Mouse (Mus musculus): Measurements from ENCODE around the gene Utrn.

Gene Utrn

DNA sequence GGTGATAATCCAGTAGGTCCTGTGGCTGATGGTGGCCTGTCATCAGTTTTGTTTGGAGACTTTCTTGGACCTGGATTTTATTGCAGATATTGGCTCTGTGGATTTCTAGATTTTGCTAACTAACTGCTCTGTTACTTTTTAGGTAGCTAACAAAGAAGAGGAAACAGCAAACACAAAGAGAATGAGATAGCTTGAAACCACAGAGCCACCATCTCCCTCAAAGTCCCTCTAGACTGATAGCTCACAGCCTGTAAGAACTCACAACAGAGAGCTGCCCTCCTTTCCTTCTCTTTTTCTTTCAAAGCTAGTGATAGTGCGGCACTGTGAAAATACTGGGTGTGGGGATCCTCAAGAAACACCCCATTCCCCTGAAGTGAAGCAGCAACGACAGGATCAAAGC lies 444.2 kb downstream of the Utrn start:
- no peak for DNase-seq (ENCODE audit: low read depth, low spot score)
- H3K27me3 ChIP-seq (ENCODE audit: control insufficient read depth, insufficient read depth, low read length, poor library complexity, severe bottlenecking): no peaks in the 10 kb centered on the region
- no peaks in the 10 kb centered on the region for H3K36me3 ChIP-seq (ENCODE audit: control insufficient read depth, insufficient read depth, low read length, poor library complexity, severe bottlenecking)

DNA sequence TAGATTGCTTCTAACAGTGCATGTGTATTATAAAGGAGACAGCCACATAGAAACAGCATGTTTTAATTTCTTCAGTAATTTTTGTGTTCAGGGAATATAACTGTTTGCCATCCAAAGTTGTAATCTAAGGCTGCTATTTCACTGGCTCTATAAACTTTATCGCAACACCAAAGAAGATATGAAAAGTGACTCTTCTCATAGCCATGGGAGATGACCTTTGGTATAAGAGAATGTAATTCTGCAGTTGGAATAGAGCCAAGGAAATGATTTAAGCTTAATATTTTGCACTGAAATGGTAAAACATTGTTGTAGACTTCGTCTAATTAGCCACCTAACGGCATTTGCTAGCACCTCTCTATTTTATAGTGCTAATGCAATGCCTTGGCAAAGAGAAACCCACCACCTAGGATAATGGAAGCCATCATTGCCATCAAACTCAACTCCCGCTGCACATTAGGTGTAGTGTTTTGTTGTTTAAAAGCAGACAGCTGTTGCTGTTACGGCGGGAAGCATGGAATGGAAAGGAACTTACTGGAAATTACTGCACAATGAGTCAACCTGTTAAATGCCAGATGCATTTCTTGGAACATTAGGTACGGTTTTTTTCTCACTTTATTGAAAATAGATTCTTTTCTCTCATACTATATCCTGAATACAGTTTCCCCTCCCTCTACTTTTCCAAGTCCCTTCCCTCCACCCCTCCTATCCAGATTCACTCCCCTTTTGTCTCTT lies 445.0 kb downstream of the Utrn start:
- H3K36me3 ChIP-seq (ENCODE audit: control insufficient read depth, insufficient read depth, low read length, poor library complexity, severe bottlenecking): no peaks in the 10 kb centered on the region
- no peak for DNase-seq (ENCODE audit: low read depth, low spot score)

DNA sequence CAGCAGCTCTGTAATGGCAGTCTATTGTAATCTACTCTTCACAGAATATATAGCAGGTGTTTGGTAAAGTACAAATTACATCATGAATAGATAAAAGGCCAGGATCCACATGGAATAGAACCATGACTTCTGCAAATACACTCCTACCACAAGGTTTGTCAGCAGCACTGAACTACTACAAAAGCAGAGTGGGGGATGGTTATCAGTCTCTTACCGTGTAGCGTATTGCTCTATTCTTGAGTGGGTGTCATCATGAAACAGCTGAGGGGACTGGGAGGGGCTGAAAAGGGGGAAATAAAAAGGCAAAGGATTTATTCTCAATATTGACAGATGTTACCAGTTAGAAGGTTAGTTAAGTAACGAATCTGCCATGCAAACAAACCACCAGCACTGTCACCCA lies 454.2 kb downstream of the Utrn start:
- DNase-seq (ENCODE audit: low read depth, low spot score): no peak
- H3K27me3 ChIP-seq (ENCODE audit: control insufficient read depth, insufficient read depth, low read length, poor library complexity, severe bottlenecking): no peaks in the 10 kb centered on the region
- no peaks in the 10 kb centered on the region for H3K36me3 ChIP-seq (ENCODE audit: control insufficient read depth, insufficient read depth, low read length, poor library complexity, severe bottlenecking)

More for the DNA sequence above, 445.0 kb downstream of the Utrn start:
- H3K27me3 ChIP-seq (ENCODE audit: control insufficient read depth, insufficient read depth, low read length, poor library complexity, severe bottlenecking): no peaks in the 10 kb centered on the region

DNA sequence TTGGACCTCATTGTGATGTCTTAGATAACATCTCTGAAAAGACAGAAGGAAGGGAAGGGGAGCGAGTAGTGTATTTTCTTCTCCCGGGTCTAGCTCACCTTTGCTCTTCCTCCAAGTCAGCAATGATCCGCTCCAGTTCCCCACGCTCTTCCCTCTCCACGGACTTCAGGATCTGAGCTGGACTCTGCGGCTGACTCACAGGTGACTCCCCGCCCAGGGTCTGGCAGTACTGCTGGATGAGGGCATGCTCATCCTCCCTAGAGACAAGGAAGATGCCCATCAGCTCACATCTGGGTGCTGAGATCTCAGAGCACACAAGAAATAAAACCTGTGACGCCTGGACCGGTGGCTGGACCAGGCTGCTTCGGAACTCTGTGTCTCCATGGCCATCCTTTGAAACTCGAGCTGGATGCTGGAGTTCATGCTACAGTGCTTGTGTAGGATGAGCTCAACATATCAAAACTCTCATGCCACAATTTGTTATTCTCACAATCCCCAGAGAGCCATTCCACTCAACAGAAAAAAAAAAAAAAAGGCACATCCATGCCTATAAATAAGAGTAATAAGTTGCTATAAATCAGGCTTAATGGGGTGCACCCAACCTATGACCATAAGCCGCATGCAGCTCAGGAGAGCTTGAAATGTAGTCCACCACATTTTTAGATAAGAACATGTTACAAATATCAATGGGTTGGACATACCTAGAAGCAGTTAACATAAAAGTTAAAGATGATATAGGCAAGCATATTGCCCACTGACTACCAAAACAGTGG lies 462.6 kb downstream of the Utrn start:
- no peaks in the 10 kb centered on the region for H3K36me3 ChIP-seq (ENCODE audit: control insufficient read depth, insufficient read depth, low read length, poor library complexity, severe bottlenecking)
- DNase-seq (ENCODE audit: low read depth, low spot score): no peak
- H3K27me3 ChIP-seq (ENCODE audit: control insufficient read depth, insufficient read depth, low read length, poor library complexity, severe bottlenecking): no peaks in the 10 kb centered on the region

DNA sequence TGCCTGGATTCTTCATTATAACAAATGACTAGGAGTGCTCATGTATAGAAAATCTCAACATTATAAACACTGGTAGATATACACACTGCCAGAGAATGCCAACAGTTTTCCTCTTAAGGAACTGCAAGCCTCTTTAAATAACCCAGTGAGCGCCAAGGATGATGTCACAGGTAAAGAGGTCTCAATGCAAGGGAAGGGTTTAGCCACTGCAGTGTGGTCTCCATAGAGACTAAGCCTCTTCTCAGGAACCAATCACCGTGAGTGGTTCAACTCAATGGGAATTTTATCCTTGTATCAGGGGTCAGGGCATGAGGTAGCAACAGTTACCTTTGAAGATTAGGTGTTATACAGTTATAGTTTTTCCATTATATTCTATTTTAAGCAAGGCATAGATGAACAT lies 469.7 kb downstream of the Utrn start:
- no peaks in the 10 kb centered on the region for H3K27me3 ChIP-seq (ENCODE audit: control insufficient read depth, insufficient read depth, low read length, poor library complexity, severe bottlenecking)
- H3K36me3 ChIP-seq (ENCODE audit: control insufficient read depth, insufficient read depth, low read length, poor library complexity, severe bottlenecking): 0 out of 2 replicates have a peak, but pooled peaks cover 2% of the 10 kb centered on the region
- DNase-seq (ENCODE audit: low read depth, low spot score): no peak

DNA sequence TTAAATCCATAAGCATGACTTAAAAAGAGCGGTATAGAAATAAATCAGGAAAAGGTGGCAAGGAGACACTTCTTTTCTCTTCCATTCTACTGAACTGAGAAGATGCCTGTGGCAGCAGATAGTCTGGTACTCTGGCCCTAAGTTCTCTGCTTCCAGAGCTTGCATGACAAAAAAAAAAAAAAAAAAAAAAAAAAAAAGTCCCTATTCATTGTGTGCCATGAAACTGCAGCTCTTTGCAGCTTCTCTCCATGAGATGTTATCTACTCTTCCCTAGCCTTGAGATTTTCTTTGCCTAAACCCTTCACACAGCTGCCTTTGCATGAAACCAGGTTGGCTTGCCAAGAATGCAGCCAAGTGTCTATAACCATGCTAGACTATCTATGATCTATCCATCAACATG lies 489.0 kb downstream of the Utrn start:
- no peaks in the 10 kb centered on the region for H3K36me3 ChIP-seq (ENCODE audit: control insufficient read depth, insufficient read depth, low read length, poor library complexity, severe bottlenecking)
- no peak for DNase-seq (ENCODE audit: low read depth, low spot score)
- H3K27me3 ChIP-seq (ENCODE audit: control insufficient read depth, insufficient read depth, low read length, poor library complexity, severe bottlenecking): no peaks in the 10 kb centered on the region

DNA sequence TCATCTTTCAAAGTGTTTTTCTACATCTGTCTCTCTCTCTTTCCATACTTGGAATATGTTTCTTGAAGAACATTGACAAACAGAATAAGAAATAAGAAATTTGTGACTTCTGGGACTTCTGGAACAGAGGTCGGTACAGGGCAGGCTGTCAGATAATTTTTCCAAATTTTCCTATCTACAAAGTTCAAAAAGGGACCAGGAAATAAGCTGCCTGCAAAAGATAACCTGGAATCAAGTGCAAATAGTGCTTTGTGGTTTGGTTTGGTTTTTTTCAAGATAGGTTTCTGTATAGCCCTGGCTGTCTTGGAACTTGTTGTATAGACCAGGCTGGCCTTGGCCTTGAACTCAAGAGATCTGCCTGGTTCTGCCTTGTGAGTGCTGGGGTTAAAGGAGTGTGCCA lies 490.0 kb downstream of the Utrn start:
- H3K27me3 ChIP-seq (ENCODE audit: control insufficient read depth, insufficient read depth, low read length, poor library complexity, severe bottlenecking): no peaks in the 10 kb centered on the region
- H3K36me3 ChIP-seq (ENCODE audit: control insufficient read depth, insufficient read depth, low read length, poor library complexity, severe bottlenecking): no peaks in the 10 kb centered on the region
- DNase-seq (ENCODE audit: low read depth, low spot score): no peak

DNA sequence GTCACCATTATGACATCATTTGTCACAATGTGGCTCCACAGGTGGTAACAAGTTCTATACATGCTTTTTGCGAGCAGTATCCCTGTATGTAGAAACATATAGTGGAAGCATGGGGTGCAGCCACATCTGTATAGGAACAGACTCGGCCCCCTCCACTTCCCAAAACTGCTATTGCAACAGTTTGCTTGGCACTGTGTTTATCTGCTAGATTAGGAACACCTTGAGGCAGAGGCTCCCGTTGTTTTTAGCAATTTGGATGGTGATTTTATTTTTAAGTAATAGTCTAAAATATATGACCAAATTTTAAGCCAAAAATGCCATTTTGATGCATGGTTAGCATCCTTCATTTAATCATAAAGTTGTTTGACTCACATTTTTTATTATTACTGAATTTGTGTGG lies 491.4 kb downstream of the Utrn start:
- no peak for DNase-seq (ENCODE audit: low read depth, low spot score)
- Histone ChIP-seq H3K27me3 (ENCODE audit: control insufficient read depth, insufficient read depth, low read length, poor library complexity, severe bottlenecking) (no peaks in the 10 kb centered on the region), H3K36me3 (ENCODE audit: control insufficient read depth, insufficient read depth, low read length, poor library complexity, severe bottlenecking) (no peaks in the 10 kb centered on the region)

DNA sequence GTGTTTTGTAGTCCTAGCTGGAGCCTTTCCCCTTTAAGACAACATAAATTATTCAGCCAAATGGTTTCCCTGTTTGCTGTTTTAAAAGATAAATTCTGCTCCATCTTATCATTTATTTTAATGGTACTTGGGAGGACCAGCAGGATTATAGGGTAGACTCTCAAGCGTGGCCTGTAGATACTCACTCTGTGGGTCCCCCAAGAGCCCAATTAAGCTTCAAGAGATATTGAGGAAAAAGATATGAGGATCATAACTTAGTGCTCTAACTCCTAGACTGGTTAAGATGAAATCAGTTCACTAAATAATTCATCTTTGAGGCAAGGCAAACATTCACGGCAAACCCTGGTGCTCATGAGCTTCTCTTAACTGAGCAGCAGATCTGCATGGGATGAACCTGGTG lies 493.1 kb downstream of the Utrn start:
- Histone ChIP-seq H3K27me3 (ENCODE audit: control insufficient read depth, insufficient read depth, low read length, poor library complexity, severe bottlenecking) (no peaks in the 10 kb centered on the region), H3K36me3 (ENCODE audit: control insufficient read depth, insufficient read depth, low read length, poor library complexity, severe bottlenecking) (no peaks in the 10 kb centered on the region)
- no peak for DNase-seq (ENCODE audit: low read depth, low spot score)

DNA sequence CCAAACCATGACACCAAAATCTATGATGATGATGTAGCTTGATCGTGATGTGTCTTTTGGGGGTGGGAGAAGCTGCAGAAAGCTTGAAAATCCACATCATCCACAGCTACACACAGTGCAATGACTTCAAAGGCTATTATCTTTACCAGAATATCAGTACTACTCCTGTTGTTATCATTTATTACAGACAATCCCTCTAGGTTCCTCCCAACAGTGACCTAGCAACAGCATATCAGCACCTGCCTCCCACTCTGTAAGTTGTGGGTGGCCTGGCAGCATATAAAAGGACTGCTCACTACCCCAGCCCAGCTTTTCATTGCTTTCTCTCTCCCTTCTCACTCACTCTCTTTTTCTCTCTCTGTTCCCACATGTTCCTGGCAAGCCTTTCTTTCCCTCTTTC lies 494.4 kb downstream of the Utrn start:
- Histone ChIP-seq H3K36me3 (ENCODE audit: control insufficient read depth, insufficient read depth, low read length, poor library complexity, severe bottlenecking) (no peaks in the 10 kb centered on the region), H3K27me3 (ENCODE audit: control insufficient read depth, insufficient read depth, low read length, poor library complexity, severe bottlenecking) (no peaks in the 10 kb centered on the region)
- DNase-seq (ENCODE audit: low read depth, low spot score): no peak

DNA sequence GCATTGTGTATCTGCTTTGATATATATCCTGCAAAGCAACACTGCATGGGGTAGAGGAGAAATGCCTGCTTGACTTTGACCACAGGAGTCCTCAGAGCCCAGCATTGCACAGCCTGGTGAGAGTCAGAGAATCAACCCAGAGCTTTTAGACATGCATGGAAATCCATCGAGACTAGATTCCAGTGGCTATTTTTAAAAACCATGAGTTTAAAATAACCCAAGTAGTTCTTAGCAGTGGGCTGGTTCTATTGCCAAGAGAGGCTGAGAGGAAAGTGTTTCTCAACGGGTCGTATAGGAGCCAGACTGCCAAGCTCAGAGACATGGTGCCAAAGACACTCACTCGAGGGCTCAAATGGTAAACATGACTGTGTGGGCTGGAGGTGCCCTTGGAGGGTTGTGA lies 514.6 kb downstream of the Utrn start:
- H3K36me3 ChIP-seq (ENCODE audit: control insufficient read depth, insufficient read depth, low read length, poor library complexity, severe bottlenecking): no peaks in the 10 kb centered on the region
- H3K27me3 ChIP-seq (ENCODE audit: control insufficient read depth, insufficient read depth, low read length, poor library complexity, severe bottlenecking): no peaks in the 10 kb centered on the region
- no peak for DNase-seq (ENCODE audit: low read depth, low spot score)

DNA sequence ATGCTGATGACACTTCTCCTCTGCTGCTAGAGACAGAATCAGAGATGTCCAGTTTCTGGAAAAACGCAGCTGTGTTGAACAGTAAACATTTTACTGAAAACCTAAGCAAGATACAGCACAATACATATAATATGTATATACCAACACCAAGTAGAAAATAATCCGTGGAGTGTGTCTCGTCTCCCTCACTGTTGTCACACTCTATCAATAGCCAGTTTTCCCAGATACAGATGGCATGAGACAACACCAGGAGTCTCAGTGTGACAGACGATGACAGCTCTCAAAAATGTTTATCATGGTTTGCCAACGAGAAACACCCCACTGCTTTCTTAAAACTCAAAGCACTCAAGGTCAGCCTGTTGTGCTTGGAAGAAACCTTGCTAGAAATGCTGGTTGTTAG lies 515.1 kb downstream of the Utrn start:
- Histone ChIP-seq H3K36me3 (ENCODE audit: control insufficient read depth, insufficient read depth, low read length, poor library complexity, severe bottlenecking) (no peaks in the 10 kb centered on the region), H3K27me3 (ENCODE audit: control insufficient read depth, insufficient read depth, low read length, poor library complexity, severe bottlenecking) (no peaks in the 10 kb centered on the region)
- no peak for DNase-seq (ENCODE audit: low read depth, low spot score)

DNA sequence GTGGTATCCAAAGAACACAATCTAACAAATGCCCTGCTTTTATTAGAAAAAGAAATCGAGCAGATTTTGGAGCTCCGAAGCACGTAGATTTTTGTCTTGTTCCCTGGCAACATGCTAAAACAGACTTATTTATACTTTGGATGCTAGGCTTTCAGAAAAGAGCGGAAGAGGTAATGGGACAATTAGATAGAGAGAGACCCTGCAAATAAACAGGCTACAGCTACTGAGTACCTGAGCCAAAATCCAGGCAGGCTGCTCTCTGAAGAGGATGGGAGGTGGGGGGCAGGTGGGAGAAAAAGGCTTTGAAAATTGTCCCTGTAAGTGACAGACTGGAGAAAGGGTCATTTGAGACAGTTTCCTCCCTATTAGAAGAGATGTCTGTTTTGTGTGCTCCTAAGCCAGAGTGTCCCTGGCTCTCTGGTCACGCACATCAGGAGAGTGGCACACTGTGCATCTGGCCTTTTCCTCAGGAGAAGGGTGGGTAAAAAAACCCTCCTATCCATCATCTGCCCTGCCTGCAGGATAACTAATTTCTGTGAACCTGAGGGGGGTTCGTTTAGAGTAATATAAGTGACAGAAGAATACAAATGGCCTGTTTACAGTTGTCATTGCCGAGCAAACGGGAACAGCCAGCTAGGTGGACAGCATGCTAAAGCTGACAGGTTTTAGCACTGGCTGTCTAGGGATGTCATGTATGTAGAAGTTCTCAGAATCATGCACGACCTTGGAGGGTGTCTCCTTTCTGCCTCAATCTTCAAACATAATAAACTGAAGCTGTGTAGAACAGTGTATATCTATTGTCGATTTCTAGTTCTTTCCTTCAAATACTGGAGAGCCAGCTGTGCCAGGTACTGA lies 529.2 kb downstream of the Utrn start:
- DNase-seq (ENCODE audit: low read depth, low spot score): no peak
- H3K27me3 ChIP-seq (ENCODE audit: control insufficient read depth, insufficient read depth, low read length, poor library complexity, severe bottlenecking): no peaks in the 10 kb centered on the region
- no peaks in the 10 kb centered on the region for H3K36me3 ChIP-seq (ENCODE audit: control insufficient read depth, insufficient read depth, low read length, poor library complexity, severe bottlenecking)

DNA sequence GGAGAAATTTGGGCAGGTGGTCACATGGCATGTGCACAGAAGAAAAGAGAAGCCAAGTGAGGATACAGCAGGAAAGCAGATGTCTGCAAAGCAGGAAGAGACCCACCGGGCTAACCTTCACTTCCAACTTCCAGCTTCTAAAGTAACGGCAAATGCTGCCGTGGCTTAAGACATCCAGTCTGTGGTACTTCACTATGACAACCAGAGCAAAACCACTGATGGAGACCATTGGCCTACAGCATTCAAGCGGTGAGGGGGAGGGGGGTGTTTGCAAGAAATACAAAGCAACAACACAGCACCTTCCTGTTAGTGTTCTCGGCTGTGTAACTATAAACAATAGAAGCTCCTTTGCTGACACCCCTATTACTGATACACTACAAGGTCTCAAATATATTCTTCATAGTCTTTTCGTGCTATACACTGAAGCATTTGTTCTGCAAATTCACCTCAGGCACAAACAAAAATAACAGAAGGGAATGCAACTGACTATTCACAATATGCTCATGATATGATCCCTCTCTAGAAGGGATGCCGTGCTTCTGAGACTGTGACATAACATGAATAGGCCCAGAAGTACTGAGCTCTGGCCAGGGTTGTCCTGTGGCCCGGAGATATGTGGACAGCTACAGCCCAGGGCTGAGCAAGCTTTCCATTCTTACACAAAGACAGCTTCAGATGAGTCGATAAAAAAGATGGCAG lies 530.0 kb downstream of the Utrn start:
- H3K27me3 ChIP-seq (ENCODE audit: control insufficient read depth, insufficient read depth, low read length, poor library complexity, severe bottlenecking): no peaks in the 10 kb centered on the region
- no peaks in the 10 kb centered on the region for H3K36me3 ChIP-seq (ENCODE audit: control insufficient read depth, insufficient read depth, low read length, poor library complexity, severe bottlenecking)
- no peak for DNase-seq (ENCODE audit: low read depth, low spot score)

Measured in splenic B cell, adult 2 months (primary cell).